Mouse (Mus musculus) cerebellum, postnatal 14 days (tissue): ENCODE results near the gene Scap.
"Not testable (repeated sequence)": the region's sequence is repeated elsewhere in the genome, so short reads cannot be mapped to it uniquely, and the experiment has no call there.

ENCODE experiments used
- DNase-seq, 2 experiments: peaks; one replicate each; pipeline ENCODE4 v3.0.0; 2021; ENCODE audit warnings: mixed read lengths in 2 of 2

The Scap gene

DNA sequence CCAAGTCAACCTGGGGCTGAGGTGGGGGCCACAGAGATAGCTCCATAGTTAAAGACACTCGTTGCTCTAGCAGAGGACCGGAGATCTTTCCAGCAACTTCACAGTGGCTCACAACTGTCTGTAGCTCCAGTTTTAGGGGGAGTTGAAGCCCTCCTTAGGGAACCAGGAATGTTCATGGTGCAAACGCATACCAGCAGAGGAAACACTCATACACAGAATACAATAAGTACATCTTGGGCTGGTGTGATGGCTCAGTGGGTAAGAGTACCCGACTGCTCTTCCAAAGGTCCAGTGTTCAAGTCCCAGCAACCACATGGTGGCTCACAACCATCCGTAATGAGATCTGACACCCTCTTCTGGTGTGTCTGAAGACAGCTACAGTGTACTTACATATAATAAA is 2.2 kb upstream of the Scap start:
- DNase-seq: not testable (repeated sequence)

DNA sequence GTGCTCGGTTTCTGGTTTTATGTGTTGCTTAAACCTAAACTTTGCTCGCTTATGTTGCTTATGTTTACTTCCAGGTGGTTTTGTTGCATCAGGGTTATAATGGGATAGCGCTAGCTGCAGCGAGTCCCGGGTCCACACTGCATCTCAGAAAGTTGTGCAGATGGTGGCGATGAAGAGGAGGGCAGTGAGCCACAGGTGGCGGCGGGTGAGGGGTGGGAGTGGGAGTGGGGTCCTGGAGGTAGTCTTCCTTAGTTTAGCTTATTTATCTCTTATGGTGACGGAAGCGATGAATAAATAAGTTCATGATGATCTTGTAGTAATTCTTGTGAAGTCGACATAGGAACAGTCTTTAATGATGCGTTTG is 790 bp downstream of the Scap start:
- DNase-seq: peak in 1 of 2 experiments; percentile 18

DNA sequence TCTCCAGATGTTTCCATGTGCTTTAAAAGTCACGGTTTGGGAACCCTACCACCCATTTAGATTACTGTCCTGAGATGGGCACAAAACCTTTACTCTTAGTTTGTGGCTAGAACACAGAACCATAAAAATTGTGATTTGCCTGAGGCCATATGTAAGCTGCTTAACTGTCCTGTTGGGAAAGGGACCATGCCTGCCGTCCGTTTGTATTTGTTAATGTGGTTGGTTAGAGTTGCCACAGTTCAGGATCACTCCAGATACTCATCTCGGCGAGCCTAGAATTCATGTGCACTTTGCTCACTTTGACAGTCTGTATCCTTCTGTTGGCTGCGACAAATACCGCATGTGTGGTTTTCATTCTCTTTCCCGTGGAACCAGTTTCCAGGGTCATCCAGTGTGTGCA is 1.8 kb downstream of the Scap start:
- no peak for DNase-seq

DNA sequence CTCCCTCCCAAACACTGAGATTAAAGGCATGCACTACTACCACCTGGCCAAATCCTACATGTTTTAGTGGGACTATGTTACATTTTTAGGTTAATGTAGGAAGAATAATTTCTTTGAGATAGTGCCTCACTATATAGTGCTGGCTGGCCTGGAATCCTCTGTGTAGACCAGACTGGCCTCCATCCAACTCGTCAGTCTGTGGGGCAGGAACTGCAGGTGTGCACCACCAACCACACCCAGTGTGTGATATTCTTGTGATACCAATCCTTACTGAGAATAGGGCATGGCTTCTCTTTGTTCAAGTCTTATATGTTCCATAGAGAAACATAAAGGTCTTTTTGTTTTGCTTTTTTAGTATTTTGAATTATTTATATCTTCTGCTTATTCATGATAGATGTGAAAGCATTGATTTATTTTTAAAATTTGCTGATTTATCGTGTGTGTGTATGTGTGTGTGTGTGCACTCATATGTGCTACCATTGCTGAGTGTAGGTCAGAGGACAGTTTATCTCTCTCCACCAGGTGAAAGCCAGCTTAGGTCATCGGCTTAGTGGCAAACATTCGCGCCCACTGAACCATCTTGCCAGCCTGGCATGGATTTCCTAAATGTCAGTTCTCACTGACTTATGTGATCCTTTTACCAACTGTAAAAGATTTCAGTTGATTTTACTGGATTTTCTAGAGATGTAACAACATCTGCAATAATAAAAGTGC is 7.1 kb downstream of the Scap start:
- DNase-seq: no peak

DNA sequence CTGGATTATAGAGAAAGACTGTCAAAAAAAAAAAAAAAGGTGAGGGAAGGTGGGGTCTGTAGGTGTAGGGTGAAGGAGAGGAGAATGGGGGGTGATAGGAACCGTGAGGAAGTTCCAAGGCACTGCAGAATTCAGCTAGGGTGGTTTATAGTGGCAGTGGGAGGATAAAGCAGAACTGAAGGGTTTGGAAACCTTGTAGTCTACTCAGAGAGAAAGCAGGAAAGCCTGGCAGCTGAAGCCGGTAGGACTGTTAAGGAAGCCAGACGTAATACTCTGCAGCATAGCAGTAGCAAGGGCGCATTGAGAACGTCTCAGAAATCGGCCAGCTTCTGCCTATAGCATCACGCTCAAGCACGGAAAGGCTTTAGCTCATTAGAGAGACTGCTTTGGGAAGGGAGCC is 8.9 kb downstream of the Scap start:
- DNase-seq: no peak

DNA sequence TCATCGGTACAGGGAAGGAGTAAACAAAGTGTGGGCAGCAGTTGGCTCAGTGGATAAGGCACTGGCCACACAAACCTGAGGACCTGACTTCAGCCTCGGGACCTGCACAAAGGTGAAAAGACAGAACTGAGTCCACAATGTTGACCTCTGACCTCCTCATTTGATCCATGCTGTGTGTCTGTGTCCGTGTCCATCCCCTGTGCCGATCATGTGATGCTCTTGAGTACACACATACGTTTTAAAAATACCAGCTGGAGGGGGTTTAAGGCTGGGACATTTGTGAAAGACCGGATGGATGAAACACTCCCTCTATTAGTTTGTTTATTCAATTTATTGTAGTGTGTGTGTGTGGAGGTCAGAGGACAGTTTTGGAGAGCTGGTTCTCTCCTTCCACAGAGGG is 10.7 kb downstream of the Scap start:
- DNase-seq: no peak

DNA sequence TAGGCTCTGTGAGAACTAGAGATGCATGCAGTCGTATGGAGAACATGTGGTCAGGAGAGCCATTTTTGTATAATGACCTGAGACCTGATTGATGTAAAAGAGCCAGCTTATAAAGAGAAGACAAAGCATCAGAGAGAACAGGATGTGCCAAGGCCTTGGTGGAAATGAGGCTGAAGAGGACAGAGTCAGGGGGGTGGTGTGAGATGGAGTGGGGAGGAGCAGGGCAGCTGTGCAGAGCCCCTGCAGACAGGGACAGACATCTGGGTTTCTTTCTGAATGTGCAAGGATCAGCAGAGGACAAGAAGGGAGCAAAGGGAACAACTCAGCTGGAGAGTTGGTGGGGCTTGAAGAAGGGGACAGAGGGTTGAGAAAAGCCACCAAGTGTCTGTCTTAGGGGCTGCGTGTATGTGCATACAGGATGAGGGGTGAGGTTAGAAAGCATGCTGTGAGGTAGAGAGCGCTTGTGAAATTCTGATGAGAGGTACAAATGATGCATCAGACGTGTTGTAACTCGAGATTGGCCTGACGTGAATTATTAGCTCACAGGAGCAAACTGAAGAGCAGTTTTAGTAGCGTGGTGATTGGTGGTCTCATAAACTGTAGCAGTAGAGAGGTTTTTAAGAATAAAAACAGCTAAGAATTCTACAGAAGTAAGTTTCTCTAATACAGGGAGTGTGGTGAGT is 12.1 kb downstream of the Scap start:
- DNase-seq: no peak

DNA sequence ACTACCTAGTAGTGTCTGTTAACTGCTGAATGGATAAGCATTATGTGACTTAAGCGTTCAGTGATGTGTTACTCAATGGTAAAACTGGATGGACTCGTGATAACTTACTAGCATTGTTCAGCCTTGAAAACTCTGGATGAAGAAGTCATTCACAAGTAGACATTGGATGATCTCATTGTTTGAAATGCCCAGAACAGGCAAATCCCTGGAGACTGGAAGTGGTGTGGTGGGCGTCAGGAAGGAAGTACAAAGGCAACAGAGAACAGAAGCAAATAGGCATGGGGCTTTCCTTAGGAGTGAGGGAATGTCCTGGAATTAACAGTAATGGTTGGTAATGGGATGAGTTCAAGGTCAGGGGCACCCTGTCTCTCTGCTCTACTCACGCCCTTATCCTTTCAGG is 15.8 kb downstream of the Scap start:
- DNase-seq: no peak

DNA sequence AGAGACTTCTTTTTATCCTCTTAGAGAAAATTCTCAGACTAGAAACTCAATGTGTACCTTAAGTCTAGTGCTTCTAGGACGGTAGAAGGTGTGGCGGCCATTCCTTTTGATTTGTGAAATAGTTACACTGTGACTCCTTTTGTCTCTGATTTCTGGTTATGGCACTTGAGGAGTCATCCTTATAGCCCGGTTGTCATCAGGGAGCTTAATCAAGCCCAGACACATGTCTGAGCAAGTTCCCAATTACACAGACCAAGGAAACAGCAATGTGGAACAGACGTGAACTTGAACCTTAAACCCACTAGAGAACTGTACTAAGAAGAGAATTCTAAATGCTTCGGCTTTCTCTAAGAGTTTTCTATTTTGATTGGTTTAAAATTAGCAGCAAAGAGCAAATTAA is 17.1 kb downstream of the Scap start:
- DNase-seq: no peak

DNA sequence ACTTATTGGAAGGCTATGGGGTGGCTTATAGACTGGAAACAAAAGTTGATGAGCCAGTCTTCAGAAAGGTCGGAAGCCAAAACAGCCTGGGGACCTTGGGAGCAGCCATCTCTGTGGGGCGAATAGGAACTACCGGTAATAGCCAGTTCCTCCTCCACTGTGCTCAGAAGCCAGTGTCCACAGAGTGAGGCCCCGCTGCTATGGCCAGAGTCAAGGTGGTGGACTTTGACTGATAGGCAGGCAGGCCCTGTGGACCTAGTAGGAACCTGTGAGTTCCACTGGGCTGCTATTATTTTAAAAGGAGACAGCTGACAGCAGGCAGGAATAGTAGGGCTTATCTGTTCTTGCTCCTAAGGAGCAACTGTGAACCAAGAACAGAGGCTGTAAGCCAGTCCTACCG is 17.5 kb downstream of the Scap start:
- no peak for DNase-seq

DNA sequence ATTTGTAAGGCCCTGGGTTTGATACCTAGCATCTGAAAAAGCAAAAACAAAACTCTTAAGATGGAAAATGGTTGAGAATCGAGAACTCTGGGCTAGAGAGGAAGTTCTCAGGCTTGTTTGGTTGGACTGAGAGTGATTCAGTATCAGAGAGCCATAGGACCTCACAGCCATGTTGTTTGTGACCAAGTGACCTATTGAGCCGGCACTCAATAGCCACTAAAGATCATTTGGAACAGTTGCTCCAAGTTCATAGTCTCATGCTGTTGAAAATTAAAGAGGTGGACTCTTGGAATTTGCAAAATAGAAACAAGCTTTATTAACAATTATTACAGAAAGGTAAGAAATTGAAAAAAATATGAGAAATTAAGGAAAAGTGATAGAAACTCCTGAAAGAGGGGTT is 18.3 kb downstream of the Scap start:
- DNase-seq: no peak

DNA sequence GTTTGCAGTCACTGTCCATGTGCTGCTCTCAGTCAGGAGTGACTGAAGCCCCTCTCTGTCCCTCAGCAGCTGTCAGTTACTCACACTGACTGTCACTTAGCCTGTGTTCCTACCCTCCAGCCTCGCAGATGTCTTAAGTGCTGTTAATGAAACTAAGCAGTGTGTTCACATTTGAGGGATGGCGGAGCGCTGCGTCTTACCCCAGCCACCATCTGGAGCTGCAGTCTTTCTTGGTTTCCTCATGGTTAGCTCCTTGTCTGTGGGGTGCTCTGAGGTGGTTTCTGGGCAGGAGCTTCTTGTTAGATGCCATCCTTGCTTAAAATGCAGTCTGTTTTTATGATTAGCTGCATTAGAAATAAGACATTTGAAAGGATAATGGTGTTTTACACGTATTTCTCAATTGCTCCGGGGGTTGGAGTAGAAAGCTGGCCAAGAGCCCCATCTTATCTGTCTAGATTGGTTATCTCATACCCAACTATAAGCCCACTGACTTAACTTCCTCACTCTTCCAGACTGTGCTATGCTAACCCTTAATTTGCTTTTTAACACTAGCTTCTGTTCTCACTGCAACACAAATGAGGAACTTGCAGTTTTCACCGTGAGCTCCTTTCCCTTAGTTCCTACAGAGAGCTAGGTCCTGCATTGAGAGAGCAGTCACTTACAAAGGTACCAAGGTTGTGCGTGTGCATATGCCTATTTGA is 19.0 kb downstream of the Scap start:
- no peak for DNase-seq

DNA sequence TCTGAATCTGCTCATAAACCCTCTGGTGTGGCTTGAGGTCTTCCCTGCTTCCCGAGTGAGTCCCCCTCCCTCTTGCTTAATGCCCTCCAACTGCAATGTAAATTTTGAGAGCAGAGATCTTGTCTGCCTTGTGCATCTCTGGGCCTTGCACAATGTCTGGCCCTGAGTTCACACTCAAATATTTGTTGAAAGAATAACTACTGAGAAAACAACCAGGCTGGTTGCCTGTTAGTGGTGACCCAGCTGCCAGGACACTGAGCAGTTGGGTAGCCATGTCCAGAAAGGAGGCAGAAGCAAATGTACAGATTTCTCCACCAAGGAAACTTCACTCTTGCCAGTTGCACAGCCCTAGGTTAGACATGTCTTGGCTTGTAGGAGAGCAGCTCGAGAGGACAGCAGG is 25.3 kb downstream of the Scap start:
- DNase-seq: no peak

DNA sequence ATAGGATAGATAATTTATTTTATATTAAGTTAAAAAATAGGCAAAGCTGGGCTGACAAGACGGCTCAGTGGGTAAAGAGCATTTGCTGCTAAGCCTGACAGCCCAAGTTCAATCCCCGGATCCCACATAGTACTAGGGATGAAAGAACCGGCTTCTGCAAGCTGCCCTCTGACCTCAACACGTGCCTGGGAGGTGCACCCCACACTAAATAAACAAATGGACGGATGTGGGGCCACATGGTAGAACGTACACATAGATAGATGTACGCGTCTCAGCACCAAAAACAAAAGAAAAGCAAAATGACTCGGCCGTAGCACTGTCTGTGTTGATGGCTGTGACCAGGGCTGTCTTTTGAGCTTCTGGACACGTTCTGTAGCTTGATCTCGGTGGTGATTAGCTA is 28.2 kb downstream of the Scap start:
- no peak for DNase-seq

DNA sequence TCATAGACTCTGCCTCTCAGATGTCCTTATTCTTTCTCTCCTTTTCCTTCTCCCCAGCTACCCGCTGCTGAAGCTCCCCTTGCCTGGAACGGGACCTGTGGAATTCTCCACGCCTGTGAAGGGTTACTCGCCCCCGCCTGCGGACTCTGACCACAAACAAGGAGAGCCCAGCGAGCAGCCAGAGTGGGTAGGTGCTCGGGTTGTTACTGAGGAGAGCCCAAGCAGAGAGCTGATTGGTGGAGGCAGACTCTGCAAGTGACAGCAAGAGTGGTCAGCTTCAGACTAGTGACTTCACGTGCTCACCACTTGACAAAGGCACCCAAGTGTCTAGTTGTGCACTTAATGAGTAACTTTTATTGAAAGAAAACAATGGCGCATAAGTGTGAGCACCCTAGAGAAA is 29.2 kb downstream of the Scap start:
- DNase-seq: no peak

DNA sequence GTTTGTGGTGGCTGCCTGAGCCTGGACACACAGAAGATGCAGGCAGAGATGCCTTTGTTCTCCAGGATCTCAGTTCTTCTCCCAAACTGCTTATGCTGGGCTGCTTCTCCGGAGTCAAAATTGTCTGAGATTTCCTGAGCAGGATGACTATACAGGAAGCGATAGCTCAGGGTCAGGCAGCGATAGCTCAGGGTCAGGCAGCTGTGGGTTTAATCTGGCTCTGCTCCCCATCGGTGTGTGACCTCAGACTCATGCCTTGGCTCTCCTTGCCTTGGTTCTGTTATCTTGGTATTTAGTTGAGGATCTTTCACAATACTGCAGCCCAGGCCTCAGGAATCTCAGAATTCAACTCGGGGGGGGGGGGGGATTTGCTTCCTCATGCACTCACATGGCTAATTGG is 33.7 kb downstream of the Scap start:
- DNase-seq: no peak

DNA sequence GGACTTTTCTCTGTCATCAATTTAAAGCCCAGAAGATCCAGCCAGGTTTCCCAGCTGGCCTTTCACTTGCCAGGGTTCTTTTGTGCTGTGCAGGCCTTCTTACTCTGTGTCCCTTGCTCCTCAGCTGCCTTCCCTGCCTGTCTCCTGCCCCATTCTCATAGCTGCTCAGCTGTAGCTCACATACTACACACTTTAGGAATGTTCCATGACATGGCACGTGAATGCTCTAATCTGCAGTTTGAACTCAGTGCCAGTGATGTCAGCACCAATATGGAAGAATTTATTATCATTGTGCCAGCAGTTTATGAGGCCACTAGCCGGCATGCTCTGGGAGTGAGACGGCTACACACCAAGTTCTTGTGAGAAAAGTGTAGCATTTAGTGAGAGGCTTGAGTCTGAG is 36.8 kb downstream of the Scap start:
- no peak for DNase-seq

DNA sequence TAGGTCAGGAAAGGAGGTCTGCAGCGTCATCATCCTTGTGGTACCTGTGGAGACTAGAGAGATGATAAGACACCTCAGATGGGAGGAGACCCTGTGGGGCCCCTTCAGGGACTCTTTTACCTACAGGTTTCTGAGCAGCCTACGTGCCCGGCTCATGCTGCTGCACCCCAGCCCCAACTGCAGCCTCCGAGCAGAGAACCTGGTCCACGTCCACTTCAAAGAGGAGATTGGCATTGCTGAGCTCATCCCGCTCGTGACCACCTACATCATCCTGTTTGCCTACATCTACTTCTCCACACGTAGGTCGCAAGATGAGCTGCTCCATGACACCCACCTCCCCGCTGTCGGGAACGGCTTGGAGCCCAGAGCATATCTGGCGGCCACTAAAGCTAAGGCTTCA is 40.8 kb downstream of the Scap start:
- DNase-seq: no peak

DNA sequence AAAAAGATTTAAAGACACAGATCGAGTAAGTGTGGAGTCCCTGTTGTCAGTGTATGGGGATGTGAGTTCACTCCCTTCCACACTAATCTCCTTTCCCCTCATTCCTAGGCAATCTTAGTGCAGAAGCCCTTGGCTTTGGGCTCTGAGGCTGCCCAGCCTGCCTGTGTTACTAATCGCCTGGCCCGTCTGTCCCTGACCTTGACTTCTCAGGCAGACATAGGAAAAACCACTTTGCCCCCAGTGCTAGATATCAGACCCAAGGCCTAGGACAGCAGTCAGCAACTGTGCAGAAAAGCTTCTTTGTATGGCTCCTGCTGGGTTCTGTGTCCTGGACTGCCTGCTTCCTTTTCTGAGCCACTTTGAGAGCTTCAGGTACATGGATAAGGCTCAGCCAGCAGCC is 42.6 kb downstream of the Scap start:
- no peak for DNase-seq

DNA sequence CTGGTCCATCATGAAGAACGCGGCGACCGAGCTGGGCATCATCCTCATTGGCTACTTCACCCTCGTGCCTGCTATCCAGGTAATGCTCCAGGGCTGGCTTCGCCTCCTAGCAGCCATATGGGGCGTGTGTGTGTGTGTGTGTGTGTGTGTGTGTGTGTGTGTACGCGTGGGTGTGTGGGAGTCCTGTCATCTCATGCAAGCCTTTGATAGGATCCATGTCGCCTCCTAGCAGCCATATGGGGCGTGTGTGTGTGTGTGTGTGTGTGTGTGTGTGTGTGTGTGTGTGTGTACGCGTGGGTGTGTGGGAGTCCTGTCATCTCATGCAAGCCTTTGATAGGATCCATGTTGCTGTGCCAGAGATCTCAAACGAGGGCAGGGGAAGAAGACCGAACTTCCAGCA is 44.6 kb downstream of the Scap start:
- not testable (repeated sequence) for DNase-seq

DNA sequence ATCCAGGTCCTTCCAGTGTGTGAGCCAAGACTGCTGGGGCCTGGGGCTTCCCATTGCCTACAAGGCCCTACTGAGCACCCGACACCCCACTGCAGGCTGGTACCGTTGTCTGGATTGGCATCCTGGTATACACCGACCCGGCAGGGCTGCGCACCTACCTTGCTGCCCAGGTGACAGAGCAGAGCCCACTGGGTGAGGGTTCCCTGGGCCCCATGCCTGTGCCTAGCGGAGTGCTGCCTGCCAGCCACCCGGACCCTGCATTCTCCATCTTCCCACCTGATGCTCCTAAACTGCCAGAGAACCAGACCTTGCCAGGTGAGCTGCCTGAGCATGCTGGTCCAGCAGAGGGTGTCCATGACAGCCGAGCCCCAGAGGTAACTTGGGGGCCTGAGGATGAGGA is 46.3 kb downstream of the Scap start:
- DNase-seq: no peak

DNA sequence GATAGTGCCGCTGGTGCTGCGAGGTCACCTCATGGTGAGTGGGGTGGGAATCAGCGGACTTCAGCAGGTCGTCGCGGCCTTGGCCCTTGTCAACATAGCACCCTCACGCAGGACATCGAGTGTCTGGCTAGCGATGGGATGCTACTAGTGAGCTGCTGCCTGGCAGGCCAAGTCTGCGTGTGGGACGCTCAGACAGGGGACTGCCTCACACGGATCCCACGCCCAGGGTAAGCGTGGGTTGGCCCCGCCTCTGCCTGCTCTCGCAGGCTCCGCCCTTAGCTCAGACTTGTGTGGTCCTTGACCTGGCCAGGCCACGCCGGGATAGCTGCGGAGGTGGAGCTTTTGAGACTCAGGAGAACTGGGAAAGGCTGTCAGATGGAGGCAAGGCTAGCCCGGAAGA is 47.6 kb downstream of the Scap start:
- no peak for DNase-seq

DNA sequence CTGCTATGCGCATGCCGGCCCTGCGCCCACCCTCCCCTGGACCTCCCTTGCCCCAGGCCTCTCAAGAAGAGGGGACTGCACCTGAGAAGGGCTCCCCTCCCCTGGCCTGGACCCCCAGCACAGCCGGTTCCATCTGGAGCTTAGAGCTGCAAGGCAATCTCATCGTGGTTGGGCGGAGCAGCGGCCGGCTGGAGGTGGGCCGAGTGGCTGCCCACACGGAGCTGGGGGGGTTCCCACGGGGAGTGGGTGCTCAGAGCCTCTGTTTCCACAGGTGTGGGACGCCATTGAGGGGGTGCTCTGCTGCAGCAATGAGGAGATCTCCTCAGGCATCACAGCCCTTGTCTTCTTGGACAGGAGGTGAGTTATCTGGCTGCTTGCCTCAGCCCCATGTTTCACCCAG is 48.2 kb downstream of the Scap start:
- no peak for DNase-seq

DNA sequence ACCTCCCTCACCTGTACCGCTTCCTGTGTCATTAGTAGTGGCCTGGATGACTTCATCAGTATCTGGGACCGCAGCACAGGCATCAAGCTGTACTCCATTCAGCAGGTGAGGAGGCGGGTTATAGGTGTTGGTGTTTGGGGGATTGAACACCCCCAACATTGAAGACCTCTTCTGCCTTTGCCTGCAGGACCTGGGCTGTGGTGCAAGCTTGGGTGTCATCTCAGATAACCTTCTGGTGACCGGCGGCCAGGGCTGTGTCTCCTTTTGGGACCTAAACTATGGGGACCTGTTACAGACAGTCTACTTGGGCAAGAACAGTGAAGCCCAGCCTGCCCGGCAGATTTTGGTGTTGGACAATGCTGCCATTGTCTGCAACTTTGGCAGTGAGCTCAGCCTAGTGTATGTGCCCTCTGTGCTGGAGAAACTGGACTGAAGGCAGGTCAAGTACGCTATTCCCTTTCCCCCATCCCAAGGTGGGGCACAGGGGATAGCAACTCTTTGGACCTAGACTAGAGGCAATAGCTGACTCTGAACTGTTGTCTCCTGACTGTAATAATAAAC is 51.4 kb downstream of the Scap start:
- DNase-seq: no peak
